Mouse (Mus musculus): ENCODE data around the gene Tmem205. TPM values are rescaled to one million over a fixed set of nuclear protein-coding genes. Genes with fewer than 3 reads are reported as not detected.

The Tmem205 gene
- polyA plus RNA-seq, 1 experiment from 2014 or later = 58.8 TPM

DNA sequence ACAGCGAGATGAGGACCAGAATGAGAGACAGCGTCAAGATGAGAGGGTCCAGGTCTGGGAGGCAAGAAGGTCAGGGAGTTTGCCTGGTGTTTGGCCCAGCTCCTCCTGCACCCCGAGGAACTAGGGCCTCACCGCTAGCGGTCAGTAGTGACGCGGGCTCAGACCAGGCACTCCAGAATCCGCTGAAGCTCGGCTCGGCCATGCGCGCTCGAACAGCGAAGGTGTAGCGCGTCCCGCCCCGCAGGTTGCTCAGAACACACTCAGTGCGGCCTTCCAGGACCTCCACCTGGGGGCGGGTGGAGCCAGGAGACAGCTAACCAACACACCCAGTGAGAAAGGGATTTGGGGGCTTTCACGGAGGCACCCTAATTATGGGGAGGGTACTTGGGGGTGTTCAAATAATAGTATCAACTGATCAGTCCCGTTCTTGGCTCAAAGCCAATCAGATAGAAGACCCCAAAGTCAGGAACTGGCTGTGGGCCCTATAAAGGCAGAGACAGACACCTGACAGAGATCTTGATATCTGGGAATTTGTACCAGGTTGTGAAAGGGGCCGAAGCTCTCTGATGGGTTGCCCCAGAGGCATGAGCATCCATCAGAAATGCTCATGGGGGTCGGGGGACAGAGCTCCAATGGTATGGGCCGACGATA lies 33.3 kb upstream of the Tmem205 start:
- ATAC-seq (ENCODE audit: low read depth) = no peak
- peaks cover 36% of the 10 kb centered on the region for H3K4me1 ChIP-seq (replicated peaks; ENCODE audit: control insufficient read depth, insufficient read depth, low read length)
- peaks cover 14% of the 10 kb centered on the region for H3K27me3 ChIP-seq (ENCODE audit: control insufficient read depth, insufficient read depth, low read depth, low read length)
- no peaks in the 10 kb centered on the region for H3K9me3 ChIP-seq (ENCODE audit: control insufficient read depth, low read length)
- H3K4me3 ChIP-seq (ENCODE audit: low read length) = peak overlapping the region; percentile 55; the same call in 1 of the 2 replicates
- peak overlapping the region; percentile 93 for H3K4me2 ChIP-seq (ENCODE audit: low read depth, low read length)
- H3K27ac ChIP-seq (ENCODE audit: low read length) = no peak overlapping the region
- no peaks in the 10 kb centered on the region for H3K36me3 ChIP-seq (ENCODE audit: control insufficient read depth, insufficient read depth, low read length)
- 7% methylated on average over 25 of the region's 26 CpGs for WGBS
- peak overlapping the region; percentile 4; the same call in 1 of the 2 replicates for H3K9ac ChIP-seq (ENCODE audit: low read length)

GRCm38 (mm10) chr9:21960135-21960534 lies 32.8 kb upstream of the Tmem205 start:
- no peak for ATAC-seq (ENCODE audit: low read depth)
- H3K4me2 ChIP-seq (ENCODE audit: low read depth, low read length) = no peak overlapping the region
- no peak overlapping the region for H3K27ac ChIP-seq (ENCODE audit: low read length)
- H3K9me3 ChIP-seq (ENCODE audit: control insufficient read depth, low read length) = no peaks in the 10 kb centered on the region
- no peaks in the 10 kb centered on the region for H3K36me3 ChIP-seq (ENCODE audit: control insufficient read depth, insufficient read depth, low read length)
- peaks cover 14% of the 10 kb centered on the region for H3K27me3 ChIP-seq (ENCODE audit: control insufficient read depth, insufficient read depth, low read depth, low read length)
- H3K4me3 ChIP-seq (ENCODE audit: low read length) = no peak overlapping the region
- 37% methylated on average over 9 of the region's 9 CpGs for WGBS
- H3K4me1 ChIP-seq (replicated peaks; ENCODE audit: control insufficient read depth, insufficient read depth, low read length) = peaks cover 36% of the 10 kb centered on the region
- no peak overlapping the region for H3K9ac ChIP-seq (ENCODE audit: low read length)

- 83% methylated on average over 7 of the region's 7 CpGs for WGBS
- Histone ChIP-seq H3K4me1 (replicated peaks; ENCODE audit: control insufficient read depth, insufficient read depth, low read length) (peaks cover 38% of the 10 kb centered on the region), H3K27me3 (ENCODE audit: control insufficient read depth, insufficient read depth, low read depth, low read length) (peaks cover 14% of the 10 kb centered on the region), H3K9ac (ENCODE audit: low read length) (no peak overlapping the region), H3K9me3 (ENCODE audit: control insufficient read depth, low read length) (no peaks in the 10 kb centered on the region), H3K36me3 (ENCODE audit: control insufficient read depth, insufficient read depth, low read length) (no peaks in the 10 kb centered on the region), H3K27ac (ENCODE audit: low read length) (no peak overlapping the region), H3K4me3 (ENCODE audit: low read length) (no peak overlapping the region), H3K4me2 (ENCODE audit: low read depth, low read length) (no peak overlapping the region)
- no peak for ATAC-seq (ENCODE audit: low read depth)
Observed at GRCm38 (mm10) chr9:21959244-21959643, 31.9 kb upstream of the Tmem205 start.

- no peak for ATAC-seq (ENCODE audit: low read depth)
- Histone ChIP-seq H3K4me2 (ENCODE audit: low read depth, low read length) (no peak overlapping the region), H3K9me3 (ENCODE audit: control insufficient read depth, low read length) (no peaks in the 10 kb centered on the region), H3K27me3 (ENCODE audit: control insufficient read depth, insufficient read depth, low read depth, low read length) (peaks cover 14% of the 10 kb centered on the region), H3K27ac (ENCODE audit: low read length) (no peak overlapping the region), H3K36me3 (ENCODE audit: control insufficient read depth, insufficient read depth, low read length) (no peaks in the 10 kb centered on the region), H3K4me3 (ENCODE audit: low read length) (no peak overlapping the region), H3K9ac (ENCODE audit: low read length) (no peak overlapping the region), H3K4me1 (replicated peaks; ENCODE audit: control insufficient read depth, insufficient read depth, low read length) (peaks cover 34% of the 10 kb centered on the region)
- WGBS = 77% methylated on average over 5 of the region's 5 CpGs
Observed at GRCm38 (mm10) chr9:21958372-21958771, 31.0 kb upstream of the Tmem205 start.

GRCm38 (mm10) chr9:21955570-21956281 lies 28.4 kb upstream of the Tmem205 start, which contains the start of gene Swsap1:
Swsap1 (plus strand) TSS chr9:21955755.
- Histone ChIP-seq H3K4me1 (replicated peaks; ENCODE audit: control insufficient read depth, insufficient read depth, low read length) (peaks cover 13% of the 10 kb centered on the region), H3K9ac (ENCODE audit: low read length) (peak within 1 kb of the TSS; percentile 93), H3K27ac (ENCODE audit: low read length) (peak within 1 kb of the TSS; percentile 95), H3K4me3 (ENCODE audit: low read length) (peak within 1 kb of the TSS; percentile 78), H3K36me3 (ENCODE audit: control insufficient read depth, insufficient read depth, low read length) (no peaks in the 10 kb centered on the region), H3K27me3 (ENCODE audit: control insufficient read depth, insufficient read depth, low read depth, low read length) (no peaks in the 10 kb centered on the region; the same call in 1 of the 2 replicates), H3K9me3 (ENCODE audit: control insufficient read depth, low read length) (no peaks in the 10 kb centered on the region), H3K4me2 (ENCODE audit: low read depth, low read length) (peak within 1 kb of the TSS; percentile 77)
- ATAC-seq (ENCODE audit: low read depth) = peak; percentile 99
- under 1% methylated on average over 54 of the region's 54 CpGs for WGBS

DNA sequence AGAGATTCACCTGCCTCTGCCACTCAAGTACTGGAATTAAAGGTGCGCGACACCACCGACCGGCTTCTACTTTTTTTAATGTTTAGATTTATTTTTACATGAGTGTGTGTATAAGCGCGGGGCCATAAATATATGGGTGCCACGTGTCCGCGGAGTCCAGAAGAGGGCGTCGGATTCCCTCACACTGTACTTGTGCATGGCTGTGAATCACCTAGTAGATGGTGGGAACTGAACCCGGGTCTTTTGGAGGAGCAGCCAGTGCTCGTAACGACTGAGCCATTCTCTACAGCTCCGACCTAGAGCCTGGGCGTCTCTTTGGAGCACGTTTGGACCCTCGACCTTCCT lies 27.8 kb upstream of the Tmem205 start:
- 2% methylated on average over 18 of the region's 18 CpGs for WGBS
- Histone ChIP-seq H3K4me2 (ENCODE audit: low read depth, low read length) (peak overlapping the region; percentile 77), H3K36me3 (ENCODE audit: control insufficient read depth, insufficient read depth, low read length) (no peaks in the 10 kb centered on the region), H3K27me3 (ENCODE audit: control insufficient read depth, insufficient read depth, low read depth, low read length) (no peaks in the 10 kb centered on the region; the same call in 1 of the 2 replicates), H3K27ac (ENCODE audit: low read length) (peak overlapping the region; percentile 95), H3K9ac (ENCODE audit: low read length) (peak overlapping the region; percentile 64), H3K4me3 (ENCODE audit: low read length) (peak overlapping the region; percentile 78), H3K4me1 (replicated peaks; ENCODE audit: control insufficient read depth, insufficient read depth, low read length) (peaks cover 8% of the 10 kb centered on the region), H3K9me3 (ENCODE audit: control insufficient read depth, low read length) (no peaks in the 10 kb centered on the region)
- peak; percentile 60 for ATAC-seq (ENCODE audit: low read depth)

DNA sequence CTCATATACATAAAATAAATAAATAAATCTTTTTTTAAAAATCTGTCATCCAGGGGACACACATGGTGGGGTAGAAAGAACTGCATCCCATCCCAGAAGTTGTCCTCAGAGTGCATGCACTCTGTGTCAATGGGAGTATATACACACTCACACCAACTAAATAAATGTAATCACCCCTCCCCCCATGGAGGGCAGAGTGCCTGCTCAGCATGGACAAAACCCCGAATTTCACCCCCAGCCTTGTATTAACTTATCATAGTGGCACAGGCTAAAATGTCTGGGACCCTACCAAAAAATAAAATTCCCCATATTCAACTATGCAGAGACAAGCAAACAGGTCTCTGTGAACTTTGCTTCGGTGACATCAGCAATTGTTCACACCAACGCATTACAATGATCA lies 27.3 kb upstream of the Tmem205 start:
- Histone ChIP-seq H3K27ac (ENCODE audit: low read length) (no peak overlapping the region), H3K4me3 (ENCODE audit: low read length) (no peak overlapping the region), H3K36me3 (ENCODE audit: control insufficient read depth, insufficient read depth, low read length) (no peaks in the 10 kb centered on the region), H3K9ac (ENCODE audit: low read length) (no peak overlapping the region), H3K4me2 (ENCODE audit: low read depth, low read length) (peak overlapping the region; percentile 77; the same call in 1 of the 2 replicates), H3K4me1 (replicated peaks; ENCODE audit: control insufficient read depth, insufficient read depth, low read length) (peaks cover 7% of the 10 kb centered on the region), H3K27me3 (ENCODE audit: control insufficient read depth, insufficient read depth, low read depth, low read length) (no peaks in the 10 kb centered on the region), H3K9me3 (ENCODE audit: control insufficient read depth, low read length) (no peaks in the 10 kb centered on the region)
- ATAC-seq (ENCODE audit: low read depth) = no peak
- 73% methylated on average over 3 of the region's 3 CpGs for WGBS

DNA sequence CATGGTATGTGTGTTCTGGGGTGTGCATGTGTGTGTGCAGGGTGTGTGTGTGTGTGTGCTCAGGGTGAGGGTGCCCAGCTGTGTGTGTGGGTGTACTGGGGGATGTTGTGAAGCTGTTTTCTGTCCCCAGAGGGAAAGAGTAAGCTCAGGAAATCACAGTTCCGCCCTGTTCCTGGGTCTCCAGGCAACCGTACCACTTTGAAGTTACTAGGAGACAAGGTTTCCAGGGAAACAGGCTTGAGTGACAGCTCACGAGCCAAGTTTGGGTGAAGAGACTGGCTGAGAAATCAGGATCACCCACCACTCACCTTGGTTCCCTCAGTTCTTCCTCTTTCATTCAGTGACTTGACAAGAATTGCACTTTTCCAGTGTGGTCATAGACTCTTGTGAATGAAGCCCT lies 26.2 kb upstream of the Tmem205 start:
- 6% methylated on average over 3 of the region's 3 CpGs for WGBS
- Histone ChIP-seq H3K27ac (ENCODE audit: low read length) (no peak overlapping the region), H3K9ac (ENCODE audit: low read length) (no peak overlapping the region), H3K4me2 (ENCODE audit: low read depth, low read length) (no peak overlapping the region), H3K36me3 (ENCODE audit: control insufficient read depth, insufficient read depth, low read length) (no peaks in the 10 kb centered on the region), H3K9me3 (ENCODE audit: control insufficient read depth, low read length) (no peaks in the 10 kb centered on the region), H3K4me1 (replicated peaks; ENCODE audit: control insufficient read depth, insufficient read depth, low read length) (peaks cover 7% of the 10 kb centered on the region), H3K27me3 (ENCODE audit: control insufficient read depth, insufficient read depth, low read depth, low read length) (no peaks in the 10 kb centered on the region), H3K4me3 (ENCODE audit: low read length) (no peak overlapping the region)
- no peak for ATAC-seq (ENCODE audit: low read depth)

- H3K4me2 ChIP-seq (ENCODE audit: low read depth, low read length) = no peak overlapping the region
- no peaks in the 10 kb centered on the region for H3K36me3 ChIP-seq (ENCODE audit: control insufficient read depth, insufficient read depth, low read length)
- no peak overlapping the region for H3K27ac ChIP-seq (ENCODE audit: low read length)
- H3K9ac ChIP-seq (ENCODE audit: low read length) = no peak overlapping the region
- WGBS = 72% methylated on average over 3 of the region's 3 CpGs
- no peak for ATAC-seq (ENCODE audit: low read depth)
- no peak overlapping the region for H3K4me3 ChIP-seq (ENCODE audit: low read length)
- peaks cover 7% of the 10 kb centered on the region for H3K4me1 ChIP-seq (replicated peaks; ENCODE audit: control insufficient read depth, insufficient read depth, low read length)
- no peaks in the 10 kb centered on the region for H3K9me3 ChIP-seq (ENCODE audit: control insufficient read depth, low read length)
- peaks cover 6% of the 10 kb centered on the region; the same call in 1 of the 2 replicates for H3K27me3 ChIP-seq (ENCODE audit: control insufficient read depth, insufficient read depth, low read depth, low read length)
Observed at GRCm38 (mm10) chr9:21951977-21952376, 24.6 kb upstream of the Tmem205 start.
